Mouse (Mus musculus) lung, adult 2 months (tissue): ENCODE results near the gene Gdf1.

Experiments
- CTCF ChIP-seq: fragments of 200-500 bp; IDR thresholded peaks from 2 replicates; pipeline ENCODE4 v1.5.1; 2011; ENCODE audit warnings: mild to moderate bottlenecking, low read length, control low read depth; ENCODE audit not compliant: insufficient read depth
- POLR2A ChIP-seq: fragments of 200-500 bp; IDR thresholded peaks from 2 replicates; pipeline ENCODE4 v1.6.1; 2011; ENCODE audit warnings: low read depth, mild to moderate bottlenecking, control low read depth, low read length, borderline replicate concordance; ENCODE audit errors: extremely low read depth

DNA sequence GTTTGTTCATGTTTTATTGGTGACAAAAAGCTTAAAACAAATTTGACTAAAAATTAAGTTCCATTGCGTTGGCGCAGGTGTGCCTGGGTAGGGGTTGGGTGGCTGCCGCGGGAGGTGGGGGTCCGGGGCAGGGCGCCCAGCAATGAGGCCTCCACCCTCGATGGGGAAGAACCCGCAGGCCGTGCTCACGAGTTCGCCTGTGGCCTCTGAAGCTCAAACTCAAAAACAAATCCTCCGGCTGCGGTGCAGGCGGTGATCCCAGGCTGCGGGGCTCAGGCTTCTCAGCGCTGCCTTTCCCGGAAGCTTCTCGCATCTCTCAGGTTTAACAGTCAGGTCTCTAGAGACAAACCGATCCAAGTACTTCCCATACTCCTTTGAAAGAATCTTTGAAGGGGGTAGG, 1.9 kb downstream of the Gdf1 start:
- no peak for TF ChIP-seq CTCF
- TF ChIP-seq POLR2A = no peak
